ENCODE assay signal across 8 mouse cellular contexts in genomic region chr6:48738961-48739779, GRCm38 (mm10). TPM values are rescaled to one million over a fixed set of nuclear protein-coding genes. Genes with fewer than 3 reads are reported as not detected.
DNase-seq lines count a peak whose midpoint lies in the region; ATAC-seq and TF ChIP-seq lines count a peak whose summit lies in the region.

Gimap1 (plus strand) TSS chr6:48739054.

- no peaks in the 10 kb centered on the region for H3K4me1 ChIP-seq in cortical plate, adult 2 months (ENCODE audit: control insufficient read depth, insufficient read depth, low read length)
- H3K4me1 ChIP-seq in intestine, postnatal 0 days (replicated peaks; ENCODE audit: control insufficient read depth, insufficient read depth, low read length) = peaks cover 12% of the 10 kb centered on the region
- H3K4me1 ChIP-seq in thymus, adult 2 months (replicated peaks; ENCODE audit: control insufficient read depth, insufficient read depth, low read length) = peaks cover 40% of the 10 kb centered on the region
- peaks cover 10% of the 10 kb centered on the region for H3K4me1 ChIP-seq in forebrain, embryonic 12.5 days

- H3K27ac ChIP-seq in cortical plate, adult 2 months (ENCODE audit: insufficient read depth, low read length) = no peak within 1 kb of the TSS
- H3K27ac ChIP-seq in intestine, postnatal 0 days (ENCODE audit: low read depth, low read length) = peak within 1 kb of the TSS; percentile 1; the same call in 1 of the 2 replicates
- peak within 1 kb of the TSS; percentile 99 for H3K27ac ChIP-seq in thymus, adult 2 months (ENCODE audit: control insufficient read depth, insufficient read depth, low read length)
- no peak within 1 kb of the TSS for H3K27ac ChIP-seq in forebrain, embryonic 12.5 days

- peak within 1 kb of the TSS; percentile 58 for H3K4me2 ChIP-seq in intestine, postnatal 0 days (replicated peaks; ENCODE audit: low read depth)
- H3K4me2 ChIP-seq in forebrain, embryonic 12.5 days = no peak within 1 kb of the TSS

- no peak for ATAC-seq in intestine, postnatal 0 days
- no peak for ATAC-seq in forebrain, embryonic 12.5 days (ENCODE audit: low FRiP score)

- TF ChIP-seq POLR2A in cortical plate, adult 2 months (IDR thresholded peaks at IDR 0.05; ENCODE audit: extremely low read depth, insufficient read depth, low read length) = no peak
- peak; percentile 93 for TF ChIP-seq POLR2A in thymus, adult 2 months (IDR thresholded peaks at IDR 0.05; ENCODE audit: control insufficient read depth, extremely low read depth, insufficient read depth, low read length, poor library complexity)

- peak; percentile 82 for DNase-seq in CD4-positive, CD25-positive, alpha-beta regulatory T cell, adult 2 months (ENCODE audit: low read depth, low spot score)
- DNase-seq in lung, postnatal 10 days = peak; percentile 54
- DNase-seq in thymus, adult 2 months = peak; percentile 81
- DNase-seq in left cerebral cortex, adult 8-10 months (ENCODE audit: low spot score in 2 of 2) = no peak
- no peak for DNase-seq in cerebellum, adult 11-12 months

- 0 out of 2 replicates have a peak within 1 kb of the TSS, but pooled peaks have one; percentile 26 for H3K9ac ChIP-seq in intestine, postnatal 0 days (ENCODE audit: low read depth, low read length)
- H3K9ac ChIP-seq in forebrain, embryonic 12.5 days = no peak within 1 kb of the TSS

- H3K9me3 ChIP-seq in intestine, postnatal 0 days (ENCODE audit: control insufficient read depth) = no peaks in the 10 kb centered on the region
- H3K9me3 ChIP-seq in forebrain, embryonic 12.5 days = no peaks in the 10 kb centered on the region

- peak within 1 kb of the TSS; percentile 34 for H3K4me3 ChIP-seq in cortical plate, adult 2 months (ENCODE audit: insufficient read depth, low read length)
- peak within 1 kb of the TSS; percentile 38 for H3K4me3 ChIP-seq in intestine, postnatal 0 days (ENCODE audit: low read depth, low read length)
- peak within 1 kb of the TSS; percentile 93 for H3K4me3 ChIP-seq in thymus, adult 2 months (ENCODE audit: control insufficient read depth, insufficient read depth, low read length)
- H3K4me3 ChIP-seq in forebrain, embryonic 12.5 days (replicated peaks) = no peak within 1 kb of the TSS

- no peaks in the 10 kb centered on the region for H3K27me3 ChIP-seq in intestine, postnatal 0 days (replicated peaks; ENCODE audit: control insufficient read depth, insufficient read depth, low read length)
- no peaks in the 10 kb centered on the region for H3K27me3 ChIP-seq in thymus, adult 2 months (ENCODE audit: control insufficient read depth, insufficient read depth, low read length)
- H3K27me3 ChIP-seq in forebrain, embryonic 12.5 days = peaks cover 34% of the 10 kb centered on the region

- WGBS in intestine, postnatal 0 days = 46% methylated on average over 15 of the region's 15 CpGs
- 2% methylated on average over 15 of the region's 15 CpGs for WGBS in thymus, adult 2 months
- 80% methylated on average over 15 of the region's 15 CpGs for WGBS in forebrain, embryonic 12.5 days

- no peak for TF ChIP-seq CTCF in cortical plate, adult 2 months (IDR thresholded peaks at IDR 0.05; ENCODE audit: extremely low read depth, insufficient read depth, low read length)
- no peak for TF ChIP-seq CTCF in intestine, postnatal 0 days (IDR thresholded peaks at IDR 0.05; ENCODE audit: low read depth)
- no peak for TF ChIP-seq CTCF in thymus, adult 2 months (IDR thresholded peaks at IDR 0.05; ENCODE audit: borderline replicate concordance, control insufficient read depth, extremely low read depth, insufficient read depth, low read length, poor library complexity)

- H3K36me3 ChIP-seq in intestine, postnatal 0 days (ENCODE audit: control insufficient read depth, insufficient read depth) = no peaks in the 10 kb centered on the region
- H3K36me3 ChIP-seq in thymus, adult 2 months (ENCODE audit: control insufficient read depth, insufficient read depth, low read length) = peaks cover 14% of the 10 kb centered on the region
- H3K36me3 ChIP-seq in forebrain, embryonic 12.5 days (replicated peaks) = no peaks in the 10 kb centered on the region

RNA-seq across cellular contexts. Expression of gene Gimap1, which starts in this region (rescaled TPM):
- polyA plus RNA-seq in cortical plate, adult 2 months (2012; rRNA removed) = 1.5 and 1.7 TPM in 2 replicates
- polyA plus RNA-seq in intestine, postnatal 0 days (2015; fragmentation: Nextera tagmentation; extraction: Ambion mirVana) = 15.2 and 17.8 TPM in 2 replicates
- 94.7 and 98.1 TPM in 2 replicates for polyA plus RNA-seq in thymus, adult 2 months (2012; rRNA removed)
- total RNA-seq in left cerebral cortex, adult 8-10 months (2022) = 1 to 10 TPM; 1.6 to 2.8 (median 1.8) TPM
- polyA plus RNA-seq in forebrain, embryonic 12.5 days (2016; fragmentation: Nextera tagmentation; extraction: Ambion mirVana) = 3.0 and 3.3 TPM in 2 replicates

Comparison
In these comparisons a context has a peak if more than half of its experiments do, and no peak if none do; other contexts are left out.
1. DNase-seq: peak in CD4-positive, CD25-positive, alpha-beta regulatory T cell, adult 2 months (single experiment), lung, postnatal 10 days (single experiment) and thymus, adult 2 months (single experiment); none in left cerebral cortex, adult 8-10 months (0 of 2) and cerebellum, adult 11-12 months (single experiment).
2. H3K27ac ChIP-seq: peak in intestine, postnatal 0 days (single experiment) and thymus, adult 2 months (single experiment); none in cortical plate, adult 2 months (single experiment) and forebrain, embryonic 12.5 days (single experiment).